Mouse (Mus musculus) forebrain, embryonic 11.5 days (tissue): ENCODE measurements around the gene Zfp366. TPM values are rescaled to one million over a fixed set of nuclear protein-coding genes. Genes with fewer than 3 reads are reported as not detected.

Experiments
- ATAC-seq: fragments of 200-750 bp; cut with Nextera tagmentation; replicated peaks from 2 replicates; pipeline ENCODE4 v1.8.0; 2017; ENCODE audit warnings: moderate TSS enrichment; ENCODE audit not compliant: low FRiP score
- DNase-seq: peaks from one replicate; pipeline ENCODE4 v3.0.0-alpha.2; 2017; ENCODE audit warnings: low spot score
- H3K27ac ChIP-seq: fragments of 300-500 bp; sonication (generic); 2 replicates; pipeline ENCODE4 v1.5.1; 2014; ENCODE audit warnings: low read depth, low read length
- H3K27me3 ChIP-seq: fragments of 300-500 bp; sonication (generic); 2 replicates; pipeline ENCODE4 v1.6.1; 2014; ENCODE audit warnings: mild to moderate bottlenecking, low read length, mixed read lengths; ENCODE audit not compliant: control insufficient read depth, insufficient read depth
- H3K36me3 ChIP-seq: fragments of 300-500 bp; sonication (generic); 2 replicates; pipeline ENCODE4 v1.6.1; 2014; ENCODE audit warnings: mild to moderate bottlenecking, low read length, moderate library complexity, mixed read lengths; ENCODE audit not compliant: control insufficient read depth, insufficient read depth
- H3K4me1 ChIP-seq: fragments of 300-500 bp; sonication (generic); replicated peaks from 2 replicates; pipeline ENCODE4 v1.6.1; 2014; ENCODE audit warnings: low read length, mixed read lengths; ENCODE audit not compliant: control insufficient read depth, insufficient read depth
- H3K4me2 ChIP-seq: fragments of 300-500 bp; sonication (generic); 2 replicates; pipeline ENCODE4 v1.6.1; 2014; ENCODE audit warnings: low read depth, mild to moderate bottlenecking, low read length, moderate library complexity, mixed read lengths; ENCODE audit not compliant: severe bottlenecking
- H3K4me3 ChIP-seq: fragments of 300-500 bp; sonication (generic); 2 replicates; pipeline ENCODE4 v1.5.1; 2014; ENCODE audit warnings: low read depth, low read length
- H3K9ac ChIP-seq: fragments of 300-500 bp; sonication (generic); 2 replicates; pipeline ENCODE4 v1.6.1; 2014; ENCODE audit warnings: low read length
- H3K9me3 ChIP-seq: fragments of 300-500 bp; sonication (generic); 2 replicates; pipeline ENCODE4 v1.6.1; 2016; ENCODE audit warnings: low read length, mixed read lengths; ENCODE audit not compliant: control insufficient read depth
- WGBS: fragments of 180-500 bp; shearing (Covaris S2); extraction: QIAGEN DNeasy Blood & Tissue Kit; methylation state at CpG from one replicate; pipeline ENCODE4 v1.1.7; 2014; 5-methylcytosine and 5-hydroxymethylcytosine counted together
- polyA plus RNA-seq: library from polyadenylated mRNA; unstranded; fragments of >200 nt; fragmentation: Nextera tagmentation; extraction: Ambion mirVana; gene quantifications from 2 replicates; pipeline ENCODE4 v1.2.1, GENCODE M21; 2014

The Zfp366 gene
- polyA plus RNA-seq, 1 experiment from 2014 or later, result 0.72 TPM

GRCm38 (mm10) chr13:99285241-99285640 is 100.6 kb downstream of the Zfp366 start:
- Histone ChIP-seq H3K4me3 (no peak overlapping the region), H3K9me3 (no peaks in the 10 kb centered on the region), H3K27me3 (no peaks in the 10 kb centered on the region), H3K4me2 (no peak overlapping the region), H3K36me3 (no peaks in the 10 kb centered on the region), H3K9ac (no peak overlapping the region), H3K27ac (no peak overlapping the region), H3K4me1 (0 out of 2 replicates have a peak, but pooled peaks cover 3% of the 10 kb centered on the region)
- WGBS, result 71% methylated on average over 2 of the region's 2 CpGs
- ATAC-seq (no peak), DNase-seq (no peak)

DNA sequence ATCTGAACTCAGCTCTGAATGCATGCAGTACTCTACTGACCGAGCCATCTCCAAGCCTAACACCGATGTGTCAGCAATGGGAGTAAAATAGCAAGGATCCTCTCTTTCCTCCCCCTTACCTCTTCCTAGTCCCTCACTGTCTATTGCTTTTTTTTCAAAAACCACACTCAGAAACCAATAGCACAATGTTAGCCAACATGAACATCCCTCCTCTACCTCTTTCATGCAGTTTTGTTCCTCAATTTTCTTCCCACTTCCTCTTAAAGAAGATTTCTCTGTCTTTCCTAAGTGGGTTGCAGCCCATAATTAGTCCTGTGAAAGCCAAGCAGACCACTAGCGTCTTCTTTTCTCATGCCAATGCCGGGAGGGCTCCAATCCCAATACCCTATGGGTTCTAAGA is 102.6 kb downstream of the Zfp366 start:
- H3K27ac ChIP-seq, result no peak overlapping the region
- DNase-seq (no peak), ATAC-seq (no peak)
- H3K4me2 ChIP-seq, result no peak overlapping the region
- 96% methylated on average over 4 of the region's 4 CpGs for WGBS
- no peak overlapping the region for H3K4me3 ChIP-seq
- 0 out of 2 replicates have a peak, but pooled peaks cover 3% of the 10 kb centered on the region for H3K4me1 ChIP-seq
- no peaks in the 10 kb centered on the region for H3K9me3 ChIP-seq
- no peaks in the 10 kb centered on the region for H3K36me3 ChIP-seq
- H3K27me3 ChIP-seq, result no peaks in the 10 kb centered on the region
- no peak overlapping the region for H3K9ac ChIP-seq

DNA sequence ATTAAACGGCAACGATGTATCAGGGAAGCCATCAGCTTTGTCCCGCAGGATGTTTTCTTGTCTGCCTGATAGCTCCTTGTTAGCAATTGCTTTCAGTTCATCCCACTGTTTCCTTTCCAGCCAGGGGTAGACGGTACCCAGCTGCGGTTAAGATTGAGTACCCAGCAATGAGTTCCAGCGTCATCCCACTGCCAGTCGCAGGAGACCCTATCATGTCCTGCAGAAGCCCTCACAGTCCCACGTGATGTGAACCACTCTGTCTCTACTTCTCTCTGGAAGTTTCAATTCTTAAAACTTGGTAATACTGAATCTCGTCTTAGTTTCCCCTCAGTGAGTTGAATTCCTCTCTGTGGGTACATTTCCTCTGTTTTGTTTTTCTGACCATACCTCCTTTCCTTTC is 103.2 kb downstream of the Zfp366 start:
- Histone ChIP-seq H3K9me3 (no peaks in the 10 kb centered on the region), H3K4me2 (no peak overlapping the region), H3K27ac (no peak overlapping the region), H3K9ac (no peak overlapping the region), H3K4me3 (no peak overlapping the region), H3K36me3 (no peaks in the 10 kb centered on the region), H3K4me1 (0 out of 2 replicates have a peak, but pooled peaks cover 3% of the 10 kb centered on the region), H3K27me3 (no peaks in the 10 kb centered on the region)
- WGBS, result 90% methylated on average over 9 of the region's 9 CpGs
- DNase-seq, result no peak
- ATAC-seq, result no peak

DNA sequence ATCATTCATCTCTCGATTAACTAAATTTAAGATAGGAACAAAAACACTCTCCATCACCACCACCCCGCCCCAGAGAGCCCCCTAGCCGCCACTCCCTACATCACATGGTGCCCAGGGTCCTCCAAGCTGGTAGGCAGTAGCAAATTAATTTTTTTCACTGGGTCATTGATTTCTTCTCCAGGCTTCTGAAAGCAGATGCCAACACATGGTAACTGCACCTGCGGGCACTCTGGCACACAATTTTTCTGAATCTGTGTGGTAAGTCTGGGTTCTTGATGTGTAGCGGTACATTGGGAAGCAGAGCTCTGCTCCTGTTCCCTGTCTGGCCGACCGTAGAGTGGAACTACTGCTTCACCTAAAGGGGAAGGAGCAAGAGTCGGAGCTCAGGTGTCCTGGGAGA is 106.1 kb downstream of the Zfp366 start:
- no peaks in the 10 kb centered on the region for H3K9me3 ChIP-seq
- H3K4me3 ChIP-seq, result no peak overlapping the region
- H3K4me1 ChIP-seq, result no peaks in the 10 kb centered on the region
- ATAC-seq, result no peak
- DNase-seq, result no peak
- no peak overlapping the region for H3K4me2 ChIP-seq
- WGBS, result 91% methylated on average over 8 of the region's 8 CpGs
- no peak overlapping the region for H3K9ac ChIP-seq
- H3K36me3 ChIP-seq, result no peaks in the 10 kb centered on the region
- no peak overlapping the region for H3K27ac ChIP-seq
- no peaks in the 10 kb centered on the region for H3K27me3 ChIP-seq

DNA sequence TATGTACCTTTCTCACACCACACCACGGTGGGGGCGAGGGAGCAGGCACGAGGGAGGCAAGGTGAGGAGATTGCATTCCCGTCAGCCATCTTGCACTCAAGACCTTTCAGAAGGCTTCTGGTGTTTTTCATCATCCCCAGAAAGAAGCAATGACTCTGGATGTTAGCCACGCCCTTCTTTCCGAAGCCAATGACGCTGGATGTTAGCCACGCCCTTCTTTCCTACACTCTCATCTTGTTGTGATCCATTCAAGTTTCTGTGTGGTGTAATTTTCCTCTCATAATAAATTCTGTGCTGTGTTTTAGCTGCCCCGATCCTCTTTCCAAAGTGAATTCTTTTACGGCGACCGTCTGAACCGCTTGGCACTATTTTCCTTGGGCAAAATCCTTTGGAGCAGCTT is 109.6 kb downstream of the Zfp366 start:
- Histone ChIP-seq H3K27me3 (no peaks in the 10 kb centered on the region), H3K27ac (no peak overlapping the region), H3K4me1 (no peaks in the 10 kb centered on the region), H3K36me3 (no peaks in the 10 kb centered on the region), H3K9ac (no peak overlapping the region), H3K4me3 (no peak overlapping the region), H3K9me3 (no peaks in the 10 kb centered on the region), H3K4me2 (no peak overlapping the region)
- DNase-seq, result no peak
- ATAC-seq, result no peak
- WGBS, result 94% methylated on average over 13 of the region's 13 CpGs

DNA sequence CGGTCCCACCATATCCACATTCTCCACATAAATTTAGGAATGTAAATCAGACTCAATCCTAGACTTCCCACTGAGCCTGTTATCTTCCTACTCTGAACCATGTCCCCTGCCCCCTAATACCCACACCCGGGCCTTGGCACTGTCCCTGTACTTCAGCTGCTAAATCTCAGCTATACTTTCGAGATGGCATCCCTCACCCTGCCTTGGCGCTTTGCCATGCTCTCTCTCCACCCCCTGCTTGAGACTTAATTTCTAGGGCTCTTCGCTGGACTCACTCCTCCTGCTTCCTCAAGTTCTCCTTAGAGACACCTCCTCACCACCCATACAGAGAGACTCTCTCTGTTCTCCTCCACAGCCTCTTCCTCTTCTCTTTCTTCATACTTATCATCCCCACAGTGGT is 115.3 kb downstream of the Zfp366 start:
- Histone ChIP-seq H3K4me2 (no peak overlapping the region), H3K4me1 (no peaks in the 10 kb centered on the region), H3K9ac (no peak overlapping the region), H3K27ac (no peak overlapping the region), H3K36me3 (no peaks in the 10 kb centered on the region), H3K9me3 (no peaks in the 10 kb centered on the region), H3K4me3 (no peak overlapping the region), H3K27me3 (no peaks in the 10 kb centered on the region)
- WGBS, result 92% methylated on average over 5 of the region's 5 CpGs
- DNase-seq (no peak), ATAC-seq (no peak)

Other genes starting within 250 kb of the Zfp366 start
- not detected in 2 replicates for gene 1700024P04Rik, start 200.3 kb upstream of the Zfp366 start, polyA plus RNA-seq
- gene Ptcd2, start 159.9 kb downstream of the Zfp366 start, polyA plus RNA-seq, result 49.0 and 54.2 TPM in 2 replicates
- gene Mrps27, start 160.0 kb downstream of the Zfp366 start, polyA plus RNA-seq, result 63.4 and 64.2 TPM in 2 replicates